Mouse (Mus musculus) ES-E14 (cell line): Measurements from ENCODE around the gene 2310009B15Rik. TPM values are rescaled to one million over a fixed set of nuclear protein-coding genes. Genes with fewer than 3 reads are reported as not detected.

ENCODE experiments used
- DNase-seq: peaks from one replicate; pipeline ENCODE4 v3.0.0-alpha.2; 2013; ENCODE audit warnings: low read depth, low spot score
- H3K27ac ChIP-seq: 2 replicates; pipeline ENCODE4 v1.5.1; 2012; ENCODE audit warnings: low read depth, mild to moderate bottlenecking, low read length, moderate library complexity, mixed read lengths; ENCODE audit not compliant: poor library complexity, insufficient read depth, severe bottlenecking
- H3K36me3 ChIP-seq: 2 replicates; pipeline ENCODE4 v1.6.1; 2012; ENCODE audit warnings: mild to moderate bottlenecking, low read length, moderate library complexity, mixed read lengths; ENCODE audit not compliant: control insufficient read depth, poor library complexity, insufficient read depth, severe bottlenecking
- H3K4me1 ChIP-seq, 2 experiments: fragments of 150-350 bp in 1 of 2; sonication (generic) in 1 of 2; 2 replicates each; pipeline ENCODE4 v1.6.1; 2012; ENCODE audit warnings: low read length in 2 of 2, mild to moderate bottlenecking in 1 of 2, mixed read lengths in 1 of 2; ENCODE audit not compliant: control insufficient read depth in 2 of 2, insufficient read depth in 2 of 2, poor library complexity in 1 of 2
- H3K4me3 ChIP-seq, 2 experiments: fragments of 150-350 bp in 1 of 2; sonication (generic) in 1 of 2; 2 replicates each; pipeline ENCODE4 v1.5.1; 2012; ENCODE audit warnings: low read length in 2 of 2, low read depth in 1 of 2, mild to moderate bottlenecking in 1 of 2, mixed read lengths in 1 of 2; ENCODE audit not compliant: insufficient read depth in 1 of 2, poor library complexity in 1 of 2, severe bottlenecking in 1 of 2
- H3K9ac ChIP-seq: 2 replicates; pipeline ENCODE4 v1.6.1; 2012; ENCODE audit warnings: low read depth, mild to moderate bottlenecking, low read length, mixed read lengths; ENCODE audit not compliant: poor library complexity, insufficient read depth, severe bottlenecking
- H3K9me3 ChIP-seq: fragments of 150-350 bp; sonication (generic); 2 replicates; pipeline ENCODE4 v1.6.1; 2012; ENCODE audit warnings: low read depth, mild to moderate bottlenecking, low read length; ENCODE audit not compliant: control insufficient read depth, insufficient read depth
- CHD2 ChIP-seq: IDR thresholded peaks from 2 replicates; pipeline ENCODE4 v1.6.1; 2014; ENCODE audit warnings: mild to moderate bottlenecking, low read depth, low read length, inconsistent platforms
- HCFC1 ChIP-seq: IDR thresholded peaks from 2 replicates; pipeline ENCODE4 v1.6.1; 2012; ENCODE audit warnings: low read length, inconsistent platforms, borderline replicate concordance; ENCODE audit not compliant: insufficient read depth
- MAFK ChIP-seq: IDR thresholded peaks from 2 replicates; pipeline ENCODE4 v1.6.1; 2014; ENCODE audit warnings: mild to moderate bottlenecking, low read depth, low read length, inconsistent platforms; ENCODE audit not compliant: insufficient read depth
- ZC3H11A ChIP-seq: IDR thresholded peaks from 2 replicates; pipeline ENCODE4 v1.6.1; 2012; ENCODE audit warnings: low read depth, mild to moderate bottlenecking, inconsistent platforms, low read length, borderline replicate concordance
- ZNF384 ChIP-seq: IDR thresholded peaks from 2 replicates; pipeline ENCODE4 v1.6.1; 2012; ENCODE audit warnings: low read depth, low read length, inconsistent platforms
- in situ Hi-C, 2 experiments: fragments of 600-800 bp; cut with MboI; formaldehyde crosslinking; loops; one replicate each; pipeline ENCODE4 v1.15.1; 2025; ENCODE audit warnings: low sequenced_read_pairs in 2 of 2, inconsistent platforms in 1 of 2; ENCODE audit not compliant: unreplicated experiment in 2 of 2
- total RNA-seq: library from RNA; depleted of rRNA; stranded (reverse); fragments of 300-350 nt; gene quantifications from 2 replicates; pipeline ENCODE4 v1.2.3, GENCODE M21; 2012

Gene 2310009B15Rik
- total RNA-seq, 1 experiment, result 20.0 TPM

DNA sequence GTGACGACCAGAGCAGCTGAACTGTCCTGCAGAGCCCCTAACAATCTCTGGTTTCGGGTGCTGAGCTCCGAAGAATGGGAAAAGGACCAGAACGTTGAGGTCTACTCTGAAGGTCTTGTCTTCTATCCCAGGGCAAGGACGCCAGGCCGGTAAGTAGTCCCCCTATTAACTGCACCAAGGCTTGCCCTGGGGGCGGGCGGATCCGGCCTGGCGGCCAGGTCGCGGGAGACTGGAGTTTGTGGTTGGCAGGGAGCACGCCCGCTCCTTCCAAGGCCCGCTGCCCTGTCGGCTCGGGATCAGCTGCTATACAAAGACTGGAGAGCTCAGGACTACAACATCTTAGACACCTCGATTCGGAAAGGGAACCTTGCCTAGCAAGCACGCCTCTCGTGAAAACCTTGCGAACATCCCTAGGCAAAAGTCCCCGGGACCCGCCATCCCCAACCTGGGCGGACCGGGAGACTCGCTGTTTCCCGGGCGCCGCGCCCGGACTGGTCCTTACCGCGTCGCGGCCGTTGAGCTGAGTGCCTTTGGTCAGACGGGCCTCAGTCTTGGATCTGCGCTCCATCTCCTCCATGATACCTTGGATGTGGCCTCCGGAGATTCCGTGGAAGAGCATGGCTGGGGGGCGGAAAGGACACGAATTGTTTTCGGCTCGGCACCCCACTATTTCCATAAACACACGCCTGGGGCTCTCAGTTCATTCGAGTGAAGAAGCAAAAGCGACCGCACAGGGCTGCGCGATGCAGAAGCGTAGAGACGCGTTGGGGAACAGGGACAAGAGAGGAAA, 15.2 kb downstream of the 2310009B15Rik start:
- in situ Hi-C loops, result loop anchor here in 1 of 2 experiments (25.0 kb wide), 1 partner anchor 321 kb away; no protein-coding TSS in a partner anchor
- Histone ChIP-seq H3K9ac (no peak overlapping the region; the same call in 1 of the 2 replicates), H3K36me3 (no peaks in the 10 kb centered on the region), H3K4me3 (peak overlapping the region; percentile 15 to 42; a peak in 3 of 4 replicates), H3K4me1 (no peaks in the 10 kb centered on the region; a peak in 1 of 4 replicates), H3K9me3 (no peaks in the 10 kb centered on the region), H3K27ac (no peak overlapping the region)
- TF ChIP-seq MAFK (no peak), ZNF384 (no peak), ZC3H11A (no peak), CHD2 (no peak), HCFC1 (no peak)
- DNase-seq, result no peak

DNA sequence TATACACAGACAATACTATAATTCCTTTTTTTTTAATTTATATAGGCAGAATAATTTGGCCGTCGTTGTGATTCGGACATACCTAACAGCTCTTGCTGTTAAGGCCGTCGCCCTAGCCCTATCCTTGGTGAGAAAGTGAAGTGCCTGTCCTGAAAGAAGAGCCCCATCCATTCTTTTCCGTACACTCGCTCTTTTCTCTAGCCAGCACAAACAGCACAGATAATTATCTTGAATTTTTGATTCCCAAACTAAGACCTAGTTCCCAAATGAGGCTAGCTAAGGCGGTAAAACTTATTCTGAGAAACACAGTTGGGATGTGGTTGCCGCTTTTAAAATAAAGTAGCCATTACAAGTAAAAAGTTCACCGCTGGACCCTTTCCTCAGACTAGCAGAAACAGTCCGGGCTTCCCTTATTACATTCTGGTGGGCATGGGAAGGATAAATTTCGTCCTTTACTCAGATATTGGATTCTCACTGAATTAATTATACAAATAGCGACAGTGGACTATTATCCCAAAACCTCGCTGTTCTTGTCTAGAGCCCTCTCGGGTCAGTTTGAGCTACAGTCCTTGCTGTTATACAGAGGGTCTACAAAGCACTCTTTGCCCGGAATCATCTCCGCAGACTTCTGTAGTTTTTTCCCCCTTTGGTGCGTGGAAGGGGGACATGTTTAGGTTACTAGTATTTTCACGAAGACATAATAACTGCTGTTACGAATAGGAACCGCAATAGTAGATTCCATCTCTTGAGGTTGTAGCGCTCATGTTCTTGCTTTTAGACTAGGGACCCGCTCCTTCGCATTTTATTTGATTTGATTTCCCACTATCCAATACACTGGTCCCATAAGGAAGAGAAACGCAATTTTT, 16.0 kb downstream of the 2310009B15Rik start:
- no peak for DNase-seq
- Histone ChIP-seq H3K9ac (no peak overlapping the region), H3K9me3 (no peaks in the 10 kb centered on the region), H3K4me3 (peak overlapping the region in 1 of 2 experiments; percentile 42; a peak in 1 of 4 replicates), H3K4me1 (no peaks in the 10 kb centered on the region; a peak in 1 of 4 replicates), H3K27ac (no peak overlapping the region), H3K36me3 (no peaks in the 10 kb centered on the region)
- in situ Hi-C loops, result loop anchor here in 1 of 2 experiments (25.0 kb wide), 1 partner anchor 322 kb away; no protein-coding TSS in a partner anchor
- TF ChIP-seq ZNF384 (no peak), MAFK (no peak), ZC3H11A (no peak), HCFC1 (no peak), CHD2 (no peak)

DNA sequence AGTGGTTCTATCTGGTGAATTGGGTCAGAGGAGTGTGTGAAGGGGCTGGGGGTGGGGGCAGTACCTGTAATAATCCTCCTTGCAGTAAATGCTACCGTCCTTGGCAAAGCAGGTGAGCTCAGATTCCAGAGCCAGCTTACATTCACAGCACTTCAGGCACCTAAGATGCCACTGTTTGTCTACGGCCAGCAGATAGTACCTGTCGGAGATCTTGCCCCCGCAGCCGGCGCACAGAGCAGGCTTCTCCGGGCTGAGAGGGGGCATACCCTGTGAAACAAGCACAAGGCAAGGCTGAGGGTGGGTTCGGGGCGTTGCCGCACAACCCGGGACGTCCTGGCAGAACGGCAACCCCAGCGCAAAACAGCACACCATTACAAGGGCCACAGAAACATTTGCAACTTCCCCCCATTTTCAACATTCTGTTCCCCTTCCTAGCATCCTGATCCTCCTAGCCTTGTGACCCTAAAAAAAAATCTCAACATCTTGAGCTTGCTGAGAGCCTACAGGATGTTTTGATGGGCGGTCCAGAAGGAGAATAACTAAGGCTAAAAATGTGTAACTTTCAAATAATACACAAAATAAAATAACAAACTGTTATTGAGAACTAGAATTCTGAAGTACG, 16.7 kb downstream of the 2310009B15Rik start:
- H3K9me3 ChIP-seq, result no peaks in the 10 kb centered on the region
- no peaks in the 10 kb centered on the region; a peak in 1 of 4 replicates for H3K4me1 ChIP-seq
- no peak overlapping the region for H3K27ac ChIP-seq
- no peaks in the 10 kb centered on the region for H3K36me3 ChIP-seq
- no peak for TF ChIP-seq ZC3H11A
- no peak for TF ChIP-seq CHD2
- no peak for TF ChIP-seq MAFK
- TF ChIP-seq ZNF384, result no peak
- no peak for TF ChIP-seq HCFC1
- DNase-seq, result no peak
- H3K9ac ChIP-seq, result no peak overlapping the region
- no peak overlapping the region for H3K4me3 ChIP-seq
- in situ Hi-C loops, result loop anchor here (5.0 to 25.0 kb wide), 2 partner anchors 322 kb away; no protein-coding TSS in a partner anchor

DNA sequence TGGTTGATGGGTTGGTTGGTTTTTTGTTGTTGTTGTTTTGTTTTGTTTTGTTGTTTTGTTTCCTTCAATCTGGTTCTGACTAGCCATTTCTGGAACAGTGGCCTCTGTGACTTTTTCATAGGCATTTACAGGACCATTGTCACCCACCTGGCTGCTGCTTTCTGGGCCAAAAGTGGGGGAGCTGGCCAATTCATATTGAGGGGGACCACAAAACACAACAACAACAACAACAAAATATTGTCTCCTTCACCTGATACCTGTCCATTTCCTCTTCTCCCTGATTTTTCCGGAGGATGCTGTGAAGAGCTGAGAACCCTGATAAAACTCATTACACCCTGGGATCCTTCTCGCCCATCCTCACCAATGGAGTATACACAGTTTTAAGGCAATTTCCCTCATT, 17.4 kb downstream of the 2310009B15Rik start:
- Histone ChIP-seq H3K9ac (no peak overlapping the region), H3K36me3 (no peaks in the 10 kb centered on the region), H3K27ac (no peak overlapping the region), H3K4me1 (no peaks in the 10 kb centered on the region; a peak in 1 of 4 replicates), H3K4me3 (no peak overlapping the region), H3K9me3 (no peaks in the 10 kb centered on the region)
- TF ChIP-seq MAFK (no peak), CHD2 (no peak), ZNF384 (no peak), HCFC1 (no peak), ZC3H11A (no peak)
- DNase-seq, result no peak
- in situ Hi-C loops, result loop anchor here (5.0 to 25.0 kb wide), 2 partner anchors 323 kb away; no protein-coding TSS in a partner anchor
